Mouse (Mus musculus) kidney, embryonic 16.5 days (tissue): Measurements from ENCODE around the gene Ptprn2. TPM values are rescaled to one million over a fixed set of nuclear protein-coding genes. Genes with fewer than 3 reads are reported as not detected.

ENCODE experiments used
- ATAC-seq: fragments of 200-750 bp; cut with Nextera tagmentation; 2 replicates; pipeline ENCODE4 v1.8.0; 2017; ENCODE audit warnings: moderate TSS enrichment; ENCODE audit not compliant: low FRiP score, low TSS enrichment
- H3K27ac ChIP-seq: fragments of 300-500 bp; sonication (generic); 2 replicates; pipeline ENCODE4 v1.5.1; 2014; ENCODE audit warnings: low read length
- H3K27me3 ChIP-seq: fragments of 300-500 bp; sonication (generic); 2 replicates; pipeline ENCODE4 v1.6.1; 2014; ENCODE audit warnings: low read length, control low read depth, mixed read lengths; ENCODE audit not compliant: insufficient read depth
- H3K36me3 ChIP-seq: fragments of 300-500 bp; sonication (generic); 2 replicates; pipeline ENCODE4 v1.6.1; 2014; ENCODE audit warnings: low read length, control low read depth, mixed read lengths; ENCODE audit not compliant: insufficient read depth
- H3K4me1 ChIP-seq: fragments of 300-500 bp; sonication (generic); 2 replicates; pipeline ENCODE4 v1.6.1; 2014; ENCODE audit warnings: low read length, control low read depth, mixed read lengths; ENCODE audit not compliant: insufficient read depth
- H3K4me2 ChIP-seq: fragments of 300-500 bp; sonication (generic); replicated peaks from 2 replicates; pipeline ENCODE4 v1.6.1; 2014; ENCODE audit warnings: low read depth, low read length
- H3K4me3 ChIP-seq: fragments of 300-500 bp; sonication (generic); 2 replicates; pipeline ENCODE4 v1.5.1; 2014; ENCODE audit warnings: mild to moderate bottlenecking, low read length
- H3K9ac ChIP-seq: fragments of 300-500 bp; sonication (generic); replicated peaks from 2 replicates; pipeline ENCODE4 v1.6.1; 2014; ENCODE audit warnings: low read length
- H3K9me3 ChIP-seq: fragments of 300-500 bp; sonication (generic); 2 replicates; pipeline ENCODE4 v1.6.1; 2016; ENCODE audit warnings: low read length, control low read depth
- WGBS: fragments of 180-500 bp; shearing (Covaris S2); extraction: QIAGEN DNeasy Blood & Tissue Kit; methylation state at CpG from one replicate; pipeline ENCODE4 v1.1.7; 2014; 5-methylcytosine and 5-hydroxymethylcytosine counted together
- polyA plus RNA-seq: library from polyadenylated mRNA; unstranded; fragments of >200 nt; fragmentation: Nextera tagmentation; extraction: Ambion mirVana; gene quantifications from 2 replicates; pipeline ENCODE4 v1.2.1, GENCODE M21; 2015

The Ptprn2 gene
- polyA plus RNA-seq, 1 experiment from 2014 or later, result not detected

DNA sequence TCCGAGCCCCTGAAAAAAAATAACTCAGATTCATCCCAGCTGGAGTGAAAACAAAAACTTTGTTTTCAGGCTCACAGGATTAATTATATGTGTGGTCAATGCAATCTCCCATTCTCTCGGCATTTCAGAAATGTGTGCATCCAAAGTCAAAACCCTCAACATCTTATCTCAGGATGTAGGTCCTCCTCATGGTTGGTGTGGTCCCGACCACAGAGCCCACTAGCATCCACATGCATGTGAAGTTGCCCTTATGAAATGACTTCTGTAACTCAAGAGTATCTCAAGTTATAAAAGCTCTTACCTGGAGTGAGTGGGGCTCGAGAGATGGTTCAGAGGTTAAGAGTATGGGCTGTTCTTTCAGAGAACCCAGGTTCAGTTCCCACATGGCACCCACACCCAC is 784.7 kb downstream of the Ptprn2 start:
- 79% methylated on average over 4 of the region's 4 CpGs for WGBS
- no peak for ATAC-seq
- H3K9me3 ChIP-seq, result no peaks in the 10 kb centered on the region

DNA sequence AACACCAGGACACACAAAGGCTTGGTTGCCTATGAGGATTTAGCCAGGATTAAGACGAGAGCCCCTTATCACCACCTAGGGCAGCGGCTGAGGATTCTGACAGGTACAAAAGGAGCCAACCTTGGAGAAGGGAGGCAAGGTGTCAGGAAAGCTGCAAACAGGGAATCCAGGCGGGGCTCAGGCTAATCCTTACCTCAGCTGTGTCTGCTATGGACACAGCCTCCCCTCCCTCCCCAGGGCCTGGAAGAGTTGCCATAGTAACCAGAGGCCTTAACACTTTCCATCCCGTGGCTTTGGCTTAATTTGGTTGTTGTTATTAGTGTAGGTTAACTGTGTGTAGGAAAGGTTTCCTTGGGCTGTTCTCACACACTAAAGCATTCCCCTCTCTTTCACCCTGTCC is 787.6 kb downstream of the Ptprn2 start:
- H3K27me3 ChIP-seq, result no peaks in the 10 kb centered on the region
- no peaks in the 10 kb centered on the region for H3K4me1 ChIP-seq
- no peaks in the 10 kb centered on the region for H3K36me3 ChIP-seq
- no peaks in the 10 kb centered on the region for H3K9me3 ChIP-seq
- ATAC-seq, result no peak
- no peak overlapping the region for H3K27ac ChIP-seq
- H3K9ac ChIP-seq, result no peak overlapping the region
- 19% methylated on average over 4 of the region's 4 CpGs for whole genome bisulfite sequencing
- H3K4me3 ChIP-seq, result no peak overlapping the region
- no peak overlapping the region for H3K4me2 ChIP-seq

More for the DNA sequence above, 784.7 kb downstream of the Ptprn2 start:
- Histone ChIP-seq H3K4me3 (no peak overlapping the region), H3K4me1 (no peaks in the 10 kb centered on the region), H3K9ac (no peak overlapping the region), H3K27me3 (no peaks in the 10 kb centered on the region), H3K27ac (no peak overlapping the region), H3K4me2 (no peak overlapping the region), H3K36me3 (no peaks in the 10 kb centered on the region)

DNA sequence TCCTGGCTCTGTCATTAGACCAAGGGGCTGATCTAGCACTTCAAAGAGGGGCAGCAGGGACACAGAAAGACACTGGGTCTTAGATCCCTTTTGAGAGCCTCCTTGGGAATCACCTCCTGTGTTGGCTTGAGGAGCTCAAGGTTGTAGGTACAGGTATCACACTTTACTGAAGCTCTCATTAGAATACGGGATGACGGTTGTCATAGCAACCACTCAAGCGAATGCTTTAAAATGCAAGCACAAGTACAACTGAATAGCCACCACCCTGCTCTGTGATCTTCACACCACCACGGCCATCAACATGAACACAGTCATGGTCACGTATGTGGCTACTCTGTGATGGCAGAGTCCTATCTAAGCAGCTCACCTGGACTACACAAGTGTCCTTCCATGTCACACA is 789.1 kb downstream of the Ptprn2 start:
- no peaks in the 10 kb centered on the region for H3K4me1 ChIP-seq
- no peak overlapping the region for H3K9ac ChIP-seq
- 84% methylated on average over 5 of the region's 5 CpGs for WGBS
- H3K9me3 ChIP-seq, result no peaks in the 10 kb centered on the region
- H3K27me3 ChIP-seq, result no peaks in the 10 kb centered on the region
- H3K4me3 ChIP-seq, result no peak overlapping the region
- no peak overlapping the region for H3K4me2 ChIP-seq
- H3K36me3 ChIP-seq, result no peaks in the 10 kb centered on the region
- H3K27ac ChIP-seq, result no peak overlapping the region
- ATAC-seq, result no peak

DNA sequence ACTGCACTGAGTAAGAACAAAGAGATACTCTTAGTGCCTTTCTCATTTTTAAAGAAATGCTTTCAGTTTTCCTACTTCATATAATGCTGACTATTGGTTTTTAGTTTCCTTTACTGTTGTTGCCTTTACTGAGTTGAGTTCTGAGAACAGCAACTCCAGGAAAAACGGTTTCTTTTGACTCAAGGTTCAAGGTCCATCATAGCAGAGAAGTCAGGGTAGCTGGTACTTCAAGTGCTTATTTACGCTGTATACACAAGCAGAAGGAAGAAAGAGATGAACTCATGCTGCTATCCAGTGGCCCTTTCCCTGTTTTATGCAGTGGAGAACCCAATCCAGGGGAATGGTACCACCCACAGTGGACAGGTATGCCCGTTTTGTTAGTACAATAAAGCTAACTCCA is 795.3 kb downstream of the Ptprn2 start:
- Histone ChIP-seq H3K4me3 (no peak overlapping the region), H3K9me3 (no peaks in the 10 kb centered on the region), H3K4me2 (no peak overlapping the region), H3K4me1 (no peaks in the 10 kb centered on the region), H3K27me3 (no peaks in the 10 kb centered on the region; the same call in 1 of the 2 replicates), H3K36me3 (no peaks in the 10 kb centered on the region), H3K27ac (no peak overlapping the region), H3K9ac (no peak overlapping the region)
- ATAC-seq, result no peak
- 87% methylated on average over 3 of the region's 3 CpGs for WGBS

DNA sequence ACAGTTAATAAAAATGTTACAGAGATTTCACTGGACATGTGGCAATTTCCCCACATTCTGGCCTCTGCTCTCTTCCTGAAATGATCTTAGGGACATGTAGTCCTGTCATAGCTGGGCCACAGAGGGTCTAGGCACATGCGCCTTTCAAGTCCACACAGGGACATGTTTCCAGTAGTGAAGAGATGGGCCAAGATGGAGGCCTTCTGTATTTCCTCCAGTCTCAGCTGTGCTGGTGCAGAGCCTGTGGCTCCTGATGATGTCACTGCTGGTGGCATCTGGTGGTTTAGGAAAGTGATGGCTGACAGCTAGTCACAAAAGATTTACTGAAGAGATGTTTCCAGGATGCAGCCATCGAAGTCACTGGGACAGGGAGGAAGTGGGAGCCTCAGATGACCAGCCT is 797.1 kb downstream of the Ptprn2 start:
- Histone ChIP-seq H3K4me1 (no peaks in the 10 kb centered on the region), H3K36me3 (no peaks in the 10 kb centered on the region), H3K27me3 (no peaks in the 10 kb centered on the region; the same call in 1 of the 2 replicates), H3K4me2 (no peak overlapping the region), H3K9ac (no peak overlapping the region), H3K27ac (no peak overlapping the region), H3K9me3 (no peaks in the 10 kb centered on the region), H3K4me3 (no peak overlapping the region)
- no peak for ATAC-seq
- WGBS, result 69% methylated on average over 2 of the region's 2 CpGs

DNA sequence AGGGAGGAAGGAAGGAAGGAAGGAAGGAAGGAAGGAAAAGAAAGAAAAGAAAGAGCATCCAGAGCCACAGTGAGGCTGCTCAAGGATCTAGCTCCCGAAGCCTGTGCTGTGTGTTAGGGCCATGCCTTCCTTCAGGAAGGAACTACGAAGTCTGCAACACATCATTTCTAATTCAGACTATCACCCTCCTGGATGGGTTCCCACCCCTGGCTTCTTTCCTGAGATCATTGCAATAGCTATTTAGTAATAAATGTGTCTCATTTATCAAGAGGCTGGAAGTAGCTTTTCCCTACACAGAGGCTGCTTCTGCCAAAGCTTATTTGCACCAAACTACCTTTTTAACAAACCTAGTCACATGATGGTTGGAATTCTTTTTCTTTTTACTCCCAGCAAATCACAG is 801.9 kb downstream of the Ptprn2 start:
- no peaks in the 10 kb centered on the region; the same call in 1 of the 2 replicates for H3K27me3 ChIP-seq
- H3K4me3 ChIP-seq, result no peak overlapping the region
- no peaks in the 10 kb centered on the region for H3K9me3 ChIP-seq
- H3K4me1 ChIP-seq, result no peaks in the 10 kb centered on the region
- WGBS, result 76% methylated on average over 2 of the region's 2 CpGs
- no peaks in the 10 kb centered on the region for H3K36me3 ChIP-seq
- no peak overlapping the region for H3K4me2 ChIP-seq
- no peak overlapping the region for H3K9ac ChIP-seq
- no peak overlapping the region for H3K27ac ChIP-seq
- ATAC-seq, result no peak

DNA sequence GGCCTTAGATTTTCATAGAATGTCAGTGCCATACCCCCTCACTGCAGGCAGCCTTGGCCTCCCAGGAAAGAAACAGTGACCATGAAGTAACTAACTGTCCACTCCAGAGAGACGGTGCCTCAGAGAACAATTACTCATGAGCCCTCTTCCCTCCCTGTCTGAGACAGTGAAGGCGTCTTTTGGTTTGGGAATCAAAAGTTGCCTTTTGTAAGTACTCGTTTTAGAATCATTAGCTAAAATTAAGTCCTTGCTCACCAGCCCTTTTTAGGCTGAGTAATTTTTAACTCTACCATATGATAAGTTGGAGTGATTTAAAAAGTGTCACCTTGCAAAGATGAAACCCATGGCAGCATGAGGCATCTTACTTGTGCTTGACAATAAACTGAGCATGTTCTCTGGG is 806.4 kb downstream of the Ptprn2 start:
- 63% methylated on average over 3 of the region's 3 CpGs for WGBS
- Histone ChIP-seq H3K27me3 (no peaks in the 10 kb centered on the region), H3K4me3 (no peak overlapping the region), H3K27ac (no peak overlapping the region), H3K9me3 (no peaks in the 10 kb centered on the region), H3K9ac (no peak overlapping the region), H3K36me3 (no peaks in the 10 kb centered on the region), H3K4me1 (no peaks in the 10 kb centered on the region), H3K4me2 (no peak overlapping the region)
- ATAC-seq, result no peak

DNA sequence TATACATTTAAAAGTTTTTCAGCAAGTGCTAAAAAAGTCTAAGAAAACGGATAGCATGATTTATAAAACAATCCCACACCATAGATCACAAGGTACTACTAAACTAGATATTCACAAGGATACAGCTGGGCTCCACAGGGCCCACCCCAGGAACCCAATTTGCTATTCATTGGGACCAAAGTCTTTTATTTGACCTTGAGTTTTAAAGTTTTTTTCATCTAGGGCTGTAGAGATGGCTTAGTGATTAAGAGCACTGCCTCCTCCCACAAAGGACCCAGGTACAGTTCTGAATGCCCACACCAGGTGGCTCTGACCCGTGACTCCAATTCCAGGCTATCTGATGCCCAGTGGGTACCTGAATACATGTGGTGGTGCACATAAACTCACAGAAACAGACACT is 811.3 kb downstream of the Ptprn2 start:
- ATAC-seq, result no peak
- Histone ChIP-seq H3K4me2 (no peak overlapping the region), H3K4me1 (no peaks in the 10 kb centered on the region), H3K36me3 (no peaks in the 10 kb centered on the region), H3K4me3 (no peak overlapping the region), H3K27me3 (no peaks in the 10 kb centered on the region), H3K9ac (no peak overlapping the region), H3K9me3 (no peaks in the 10 kb centered on the region), H3K27ac (no peak overlapping the region)
- 45% methylated on average over 2 of the region's 2 CpGs for WGBS

DNA sequence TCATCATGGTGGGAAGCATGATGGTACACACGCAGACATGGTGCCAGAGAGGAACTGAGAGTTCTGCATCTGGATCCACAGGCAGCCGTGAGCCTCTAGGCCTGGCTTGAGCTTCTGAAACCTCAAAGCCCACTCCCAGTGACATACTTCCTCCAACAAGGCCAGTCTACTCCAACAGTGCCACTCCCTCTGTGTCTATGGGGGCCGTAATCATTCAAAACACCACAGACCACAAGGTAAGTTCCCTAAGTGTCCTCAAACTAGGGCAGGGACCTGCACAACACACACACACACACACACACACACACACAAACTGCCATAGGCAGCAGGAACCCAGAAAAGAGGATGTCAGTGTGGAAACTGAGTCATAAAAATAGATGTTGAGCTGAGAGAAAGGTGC is 813.6 kb downstream of the Ptprn2 start:
- no peak for ATAC-seq
- 90% methylated on average over 3 of the region's 3 CpGs for WGBS
- H3K9me3 ChIP-seq, result no peaks in the 10 kb centered on the region

DNA sequence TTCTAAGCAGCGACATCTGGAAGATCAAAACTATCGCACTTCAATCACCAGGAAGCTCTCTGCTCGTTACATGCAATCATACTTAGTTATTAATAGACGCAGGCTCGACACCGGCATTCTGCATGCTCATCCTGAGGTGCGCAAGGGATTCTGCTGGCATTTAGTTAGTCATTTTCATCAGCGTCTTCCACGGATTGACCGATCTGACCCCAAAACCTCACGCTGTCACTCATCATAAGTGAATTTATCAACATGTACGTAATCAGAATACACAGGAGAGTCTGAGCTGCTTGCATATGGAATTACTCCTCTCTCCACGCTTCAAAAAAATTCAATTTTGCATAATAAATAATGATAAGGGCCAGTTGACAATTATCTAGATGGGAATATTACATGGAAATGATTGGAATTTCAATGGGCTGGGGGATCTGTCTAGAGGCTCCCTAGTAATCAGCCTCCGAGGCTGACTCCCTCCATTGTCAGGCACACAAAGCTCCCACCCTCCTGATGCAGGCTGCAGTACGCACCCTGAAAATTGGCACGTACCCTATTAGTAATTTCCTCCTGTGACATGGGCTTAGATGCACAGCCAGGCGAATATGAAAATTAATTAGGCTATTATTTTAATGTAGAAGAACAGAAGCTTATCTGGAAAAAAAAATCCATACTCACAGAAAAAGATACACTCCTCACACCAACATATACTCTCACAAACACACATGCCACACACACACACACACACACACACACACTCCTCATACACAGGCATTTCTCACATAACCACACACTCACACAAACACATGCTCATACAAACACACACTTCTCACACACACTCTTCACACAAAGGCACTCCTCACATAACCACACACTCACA is 819.5 kb downstream of the Ptprn2 start:
- no peak overlapping the region for H3K27ac ChIP-seq
- 85% methylated on average over 17 of the region's 17 CpGs for WGBS
- H3K9ac ChIP-seq, result no peak overlapping the region
- no peaks in the 10 kb centered on the region for H3K9me3 ChIP-seq
- no peak overlapping the region for H3K4me2 ChIP-seq
- no peak for ATAC-seq
- H3K27me3 ChIP-seq, result no peaks in the 10 kb centered on the region
- H3K36me3 ChIP-seq, result no peaks in the 10 kb centered on the region
- no peaks in the 10 kb centered on the region for H3K4me1 ChIP-seq
- H3K4me3 ChIP-seq, result no peak overlapping the region

More for the DNA sequence above, 813.6 kb downstream of the Ptprn2 start:
- H3K9ac ChIP-seq, result no peak overlapping the region
- H3K4me3 ChIP-seq, result no peak overlapping the region
- no peaks in the 10 kb centered on the region for H3K4me1 ChIP-seq
- no peak overlapping the region for H3K4me2 ChIP-seq
- no peaks in the 10 kb centered on the region for H3K36me3 ChIP-seq
- H3K27me3 ChIP-seq, result no peaks in the 10 kb centered on the region
- no peak overlapping the region for H3K27ac ChIP-seq
